Mouse (Mus musculus) spleen, postnatal 14 days (tissue): ENCODE results near the gene Ufsp1.
"Not testable (repeated sequence)": the region's sequence is repeated elsewhere in the genome, so short reads cannot be mapped to it uniquely, and the experiment has no call there.

Experiments used
- DNase-seq, 2 experiments: peaks; one replicate each; pipeline ENCODE4 v3.0.0; 2021 to 2022; ENCODE audit warnings: low spot score in 2 of 2

Ufsp1 gene

GRCm38 (mm10) chr5:137293839-137294743, at the start of gene Ufsp1:
Gene Ufsp1 (plus strand): TSS chr5:137294629.
- peak; percentile 87 to 93 for DNase-seq

- no peak for DNase-seq
Observed at GRCm38 (mm10) chr5:137263897-137264720, 30.3 kb upstream of the Ufsp1 start.

DNA sequence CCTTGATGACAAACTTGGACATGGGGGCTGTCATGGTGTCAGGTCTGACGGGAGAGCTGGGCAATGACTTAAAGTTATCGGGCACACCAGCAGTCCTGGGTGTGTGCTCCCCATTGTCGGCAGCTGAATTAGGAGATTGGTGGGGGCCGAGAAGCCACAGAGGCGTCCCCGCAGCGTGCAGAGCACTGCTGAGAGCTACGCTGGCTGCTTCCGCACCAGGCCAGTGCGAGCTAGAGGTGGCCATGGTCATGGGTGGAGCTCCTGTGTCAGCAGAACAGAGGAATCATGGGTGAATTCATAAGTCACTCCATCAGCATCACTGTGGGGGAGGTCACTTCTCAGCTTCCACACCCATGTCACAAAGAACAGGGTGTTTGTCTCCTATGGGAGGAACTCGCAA, 29.6 kb upstream of the Ufsp1 start:
- DNase-seq, result no peak

GRCm38 (mm10) chr5:137268131-137268910, 26.1 kb upstream of the Ufsp1 start:
- DNase-seq, result no peak

DNA sequence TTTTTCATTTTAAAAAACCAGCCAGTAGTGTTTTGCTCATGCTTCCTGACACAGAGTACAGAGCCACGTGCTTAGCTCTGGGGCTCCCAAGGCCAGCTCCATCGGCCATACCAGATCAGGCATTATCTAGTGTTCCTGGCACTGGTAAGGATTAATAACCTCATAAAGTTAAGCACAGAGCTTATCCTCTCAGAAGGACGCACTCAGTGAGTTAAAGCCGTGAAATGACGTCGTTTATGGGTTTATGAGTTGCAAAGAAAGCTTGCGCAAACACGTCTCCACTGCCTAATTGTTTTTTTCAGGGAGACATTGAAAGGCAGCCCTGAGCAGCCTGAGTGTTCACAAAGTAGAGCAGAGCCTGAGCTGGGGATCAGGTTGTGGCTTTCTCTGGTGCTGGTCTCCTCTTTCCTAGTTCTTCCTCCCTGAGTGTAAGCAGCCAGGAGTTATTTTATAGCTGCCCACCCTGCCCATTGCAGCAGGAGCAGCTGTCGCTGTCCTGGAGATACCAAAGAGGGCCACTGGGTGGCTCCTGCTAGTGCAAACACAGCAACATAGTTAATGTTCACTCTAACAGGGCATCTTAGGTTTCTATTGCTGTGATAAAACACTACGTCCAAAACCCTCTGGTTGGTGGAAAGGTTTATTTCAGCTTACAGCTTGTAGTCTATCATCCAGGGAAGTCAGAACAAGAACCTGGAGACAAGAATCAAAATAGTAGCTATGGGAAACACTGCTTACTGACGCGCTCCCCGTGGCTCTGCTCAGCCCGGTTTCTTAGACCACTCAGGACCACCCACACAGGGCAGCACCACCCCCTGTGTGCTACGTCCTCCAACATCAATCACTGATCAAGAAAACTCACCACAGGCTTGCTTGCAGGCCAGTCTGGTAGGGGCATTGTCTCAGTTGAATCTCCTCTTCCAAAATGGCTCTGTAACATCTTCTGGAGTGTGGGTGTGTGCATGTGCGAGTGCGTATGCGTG, 16.8 kb upstream of the Ufsp1 start:
- DNase-seq, result no peak

DNA sequence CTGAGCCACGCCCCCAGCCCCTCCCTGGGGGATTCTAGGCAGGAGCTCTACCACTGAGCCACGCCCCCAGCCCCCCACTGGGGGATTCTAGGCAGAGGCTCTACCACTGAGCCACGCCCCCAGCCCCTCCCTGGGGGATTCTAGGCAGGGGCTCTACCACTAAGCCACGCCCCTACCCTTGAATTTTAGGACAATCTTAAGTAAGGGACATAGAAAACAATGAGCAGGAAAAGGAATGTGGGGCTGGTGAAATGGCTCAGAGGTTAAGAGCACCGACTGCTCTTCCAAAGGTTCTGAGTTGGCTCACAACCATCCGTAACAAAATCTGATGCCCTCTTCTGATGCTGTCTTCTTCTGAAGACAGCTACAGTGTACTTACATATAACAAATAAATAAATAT, 10.0 kb upstream of the Ufsp1 start:
- DNase-seq, result not testable (repeated sequence)

- DNase-seq, result peak; percentile 40 to 70
Observed at GRCm38 (mm10) chr5:137285045-137285444, 9.4 kb upstream of the Ufsp1 start.

DNA sequence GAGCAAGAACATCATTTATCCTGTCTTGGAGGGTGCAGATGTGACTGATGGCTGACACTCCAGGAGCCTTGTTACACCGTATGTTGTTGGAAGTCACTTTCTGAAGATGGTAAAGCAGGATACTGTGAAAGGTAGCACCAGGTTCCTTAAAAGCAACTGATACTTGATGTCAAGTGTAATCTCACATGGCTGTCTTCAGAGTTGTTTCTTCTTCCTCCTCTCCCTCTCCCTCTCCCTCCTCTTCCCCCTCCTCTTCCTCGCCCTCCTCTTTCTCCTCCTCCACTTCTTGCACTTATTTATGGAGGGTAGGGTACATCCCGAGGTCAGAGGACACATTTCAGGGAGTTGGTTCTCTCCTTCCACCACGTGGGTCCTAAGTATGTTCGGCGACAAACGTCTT, 8.4 kb upstream of the Ufsp1 start:
- DNase-seq, result no peak

DNA sequence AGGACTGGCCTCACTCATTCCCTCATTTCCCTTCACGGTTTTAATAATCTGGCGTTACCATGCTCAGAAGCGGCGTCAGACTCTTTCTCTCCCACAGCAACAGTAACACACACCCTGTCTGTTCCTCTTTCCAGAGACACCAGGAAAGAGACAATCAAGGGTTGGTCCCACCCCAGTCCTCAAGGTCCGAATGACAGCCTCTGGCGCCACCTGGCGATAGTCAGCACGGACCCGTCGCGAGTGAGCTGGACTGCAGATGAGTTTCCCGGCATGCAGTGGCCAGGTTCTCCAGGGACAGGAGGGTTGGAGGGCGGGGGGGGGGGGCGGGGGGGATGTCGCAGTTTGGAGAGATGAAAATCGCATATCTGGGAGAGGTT, 7.8 kb upstream of the Ufsp1 start:
- DNase-seq, result peak; percentile 83 to 90

- peak in 1 of 2 experiments; percentile 23 for DNase-seq
Observed at GRCm38 (mm10) chr5:137287032-137287952, 7.1 kb upstream of the Ufsp1 start, which contains the start of gene Ache. Gene Ache (plus strand): TSS chr5:137287519.

GRCm38 (mm10) chr5:137287953-137288743, 6.3 kb upstream of the Ufsp1 start:
- DNase-seq, result peak in 1 of 2 experiments; percentile 35

GRCm38 (mm10) chr5:137288999-137289470, 5.4 kb upstream of the Ufsp1 start:
- peak; percentile 47 to 64 for DNase-seq

DNA sequence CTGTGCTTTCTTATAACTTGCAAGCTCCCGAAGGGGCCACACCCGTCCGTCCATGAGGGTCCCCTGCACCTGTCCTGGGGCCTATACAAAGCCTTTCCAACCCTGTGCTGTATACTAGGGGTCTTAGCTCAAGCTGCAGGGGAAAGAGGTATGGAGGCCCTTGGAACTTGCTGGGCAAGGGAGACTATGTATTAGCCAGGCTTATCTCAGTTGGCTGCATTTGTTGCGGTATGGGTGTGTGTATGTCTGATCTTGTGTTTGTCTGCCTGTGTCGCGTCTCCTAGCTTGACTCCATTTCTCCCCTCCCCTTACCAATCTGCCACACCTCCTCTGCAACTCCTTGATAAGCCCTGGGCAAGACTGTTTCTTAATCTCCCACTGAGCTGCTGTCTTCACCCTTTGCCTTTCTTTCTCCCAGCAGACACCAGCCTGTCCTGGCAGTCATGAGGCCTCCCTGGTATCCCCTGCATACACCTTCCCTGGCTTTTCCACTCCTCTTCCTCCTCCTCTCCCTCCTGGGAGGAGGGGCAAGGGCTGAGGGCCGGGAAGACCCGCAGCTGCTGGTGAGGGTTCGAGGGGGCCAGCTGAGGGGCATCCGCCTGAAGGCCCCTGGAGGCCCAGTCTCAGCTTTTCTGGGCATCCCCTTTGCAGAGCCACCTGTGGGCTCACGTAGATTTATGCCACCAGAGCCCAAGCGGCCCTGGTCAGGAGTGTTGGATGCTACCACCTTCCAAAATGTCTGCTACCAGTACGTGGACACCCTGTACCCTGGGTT, 4.7 kb upstream of the Ufsp1 start:
- peak; percentile 57 to 63 for DNase-seq

DNA sequence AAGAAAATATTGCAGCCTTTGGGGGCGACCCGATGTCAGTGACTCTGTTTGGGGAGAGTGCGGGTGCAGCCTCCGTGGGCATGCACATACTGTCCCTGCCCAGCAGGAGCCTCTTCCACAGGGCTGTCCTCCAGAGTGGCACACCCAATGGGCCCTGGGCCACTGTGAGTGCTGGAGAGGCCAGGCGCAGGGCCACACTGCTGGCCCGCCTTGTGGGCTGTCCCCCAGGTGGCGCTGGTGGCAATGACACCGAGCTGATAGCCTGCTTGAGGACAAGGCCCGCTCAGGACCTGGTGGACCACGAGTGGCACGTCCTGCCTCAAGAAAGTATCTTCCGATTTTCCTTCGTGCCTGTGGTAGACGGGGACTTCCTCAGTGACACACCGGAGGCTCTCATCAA, 3.8 kb upstream of the Ufsp1 start:
- DNase-seq, result peak; percentile 87

- DNase-seq, result no peak
Observed at GRCm38 (mm10) chr5:137291381-137291926, 3.0 kb upstream of the Ufsp1 start.

DNA sequence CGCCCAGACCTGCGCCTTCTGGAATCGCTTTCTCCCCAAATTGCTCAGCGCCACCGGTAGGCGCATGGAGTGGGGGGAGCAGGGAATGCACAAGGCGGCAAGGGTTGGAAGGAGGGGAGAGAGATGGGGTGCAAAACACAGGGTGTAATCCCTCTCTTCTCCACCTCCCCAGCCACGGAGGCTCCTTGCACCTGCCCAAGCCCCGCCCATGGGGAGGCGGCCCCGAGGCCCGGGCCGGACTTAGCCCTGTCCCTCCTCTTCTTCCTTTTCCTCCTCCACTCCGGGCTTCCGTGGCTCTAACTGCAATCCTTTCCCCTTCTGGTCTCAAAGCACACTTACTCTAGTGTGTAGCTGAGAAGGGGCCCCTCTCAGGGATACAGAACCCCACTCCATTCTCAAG, 1.1 kb upstream of the Ufsp1 start:
- peak; percentile 75 to 77 for DNase-seq

- no peak for DNase-seq
Observed at GRCm38 (mm10) chr5:137294744-137295093, 290 bp downstream of the Ufsp1 start.

DNA sequence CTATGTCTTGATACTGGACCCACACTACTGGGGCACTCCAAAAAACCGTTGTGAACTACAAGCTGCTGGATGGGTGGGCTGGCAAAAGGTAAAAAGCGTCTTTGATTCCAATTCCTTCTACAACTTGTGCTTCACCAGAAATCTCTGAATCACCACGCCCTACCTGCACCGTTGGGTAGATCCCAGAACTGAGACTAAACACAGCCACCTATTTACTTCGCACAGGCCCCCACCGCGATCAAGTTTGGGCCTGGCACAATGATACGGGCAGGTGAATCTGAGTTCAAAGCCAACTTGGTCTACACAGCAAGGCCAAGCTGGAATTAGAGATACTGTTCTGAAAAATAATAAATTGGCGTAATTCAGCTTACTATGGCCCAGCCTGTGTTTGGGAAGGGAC, 867 bp downstream of the Ufsp1 start:
- DNase-seq, result no peak
